Mouse (Mus musculus) hindbrain, embryonic 11.5 days (tissue): ENCODE results near the gene Tmem41a. TPM values are rescaled to one million over a fixed set of nuclear protein-coding genes. Genes with fewer than 3 reads are reported as not detected.

Experiments used
- polyA plus RNA-seq: library from polyadenylated mRNA; unstranded; fragments of >200 nt; fragmentation: Nextera tagmentation; extraction: Ambion mirVana; gene quantifications from 2 replicates; pipeline ENCODE4 v1.2.1, GENCODE M21; 2014

Tmem41a gene
- polyA plus RNA-seq, 1 experiment from 2014 or later = 42.5 TPM

Other genes starting within 250 kb of the Tmem41a start
- gene Ehhadh, start 159.7 kb downstream of the Tmem41a start, polyA plus RNA-seq = 1.9 and 2.7 TPM in 2 replicates
- 7.5 and 7.8 TPM in 2 replicates for gene Map3k13, start 153.2 kb downstream of the Tmem41a start, polyA plus RNA-seq
- 0.18 and 0.51 TPM in 2 replicates for gene Liph, start 48.1 kb upstream of the Tmem41a start, polyA plus RNA-seq
- gene Senp2, start 61.9 kb upstream of the Tmem41a start, polyA plus RNA-seq = 64.3 and 66.1 TPM in 2 replicates
- gene Igf2bp2, start 215.7 kb upstream of the Tmem41a start, polyA plus RNA-seq = 122 and 132 TPM in 2 replicates